22 mouse cellular contexts compared by ENCODE assay signal in the genomic region with DNA sequence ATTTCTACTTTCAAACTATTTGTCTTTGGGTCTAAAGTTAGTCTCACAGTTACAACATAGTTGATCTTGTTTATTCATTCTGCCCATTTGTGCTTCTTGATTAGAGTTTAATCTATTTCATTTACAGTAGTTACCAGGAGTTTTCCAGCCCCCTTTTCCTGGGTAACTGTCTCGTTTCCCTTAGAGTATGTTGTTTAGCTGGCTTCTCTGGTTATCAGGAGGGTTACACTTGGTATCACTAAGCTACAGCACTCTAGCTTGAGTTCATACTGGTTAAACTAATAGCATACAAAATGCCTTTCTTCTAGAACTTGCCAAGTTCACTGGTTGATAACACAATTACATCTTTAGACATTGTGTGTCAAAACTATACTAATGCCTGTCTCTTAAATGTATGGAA. TPM values are rescaled to one million over a fixed set of nuclear protein-coding genes. Genes with fewer than 3 reads are reported as not detected.
DNase-seq lines count a peak whose midpoint lies in the region; ATAC-seq and TF ChIP-seq lines count a peak whose summit lies in the region.
"Had no signal": no experiment of that assay in that cellular context is flagged by ENCODE, and none has a peak within 500 bp of the region (broad histone marks: within the 10 kb centered on the region; RNA-seq: fewer than 3 reads in every experiment).

No protein-coding gene starts in this region.

- H3K9me3 ChIP-seq in liver, embryonic 13.5 days (replicated peaks): no peaks in the 10 kb centered on the region
- H3K9me3 ChIP-seq in liver, postnatal 0 days (ENCODE audit: low read length): no peaks in the 10 kb centered on the region
- H3K9me3 ChIP-seq in midbrain, embryonic 15.5 days: no peaks in the 10 kb centered on the region
- H3K9me3 ChIP-seq: embryonic facial prominence, embryonic 13.5 days; forebrain, embryonic 12.5 days; G1E; heart, embryonic 13.5 days; hindbrain, embryonic 15.5 days had no signal

- peak; percentile 71 for ATAC-seq in liver, embryonic 13.5 days (ENCODE audit: low read depth)
- ATAC-seq in liver, postnatal 0 days: no peak
- no peak for ATAC-seq in midbrain, embryonic 15.5 days (replicated peaks)
- ATAC-seq: CD4-positive, CD25-positive, alpha-beta regulatory T cell, adult 4 months; forebrain, embryonic 16.5 days had no signal

- no peak for TF ChIP-seq CTCF in liver, adult 2 months (IDR thresholded peaks at IDR 0.05; ENCODE audit: low read depth, low read length)
- TF ChIP-seq CTCF in liver, postnatal 0 days (IDR thresholded peaks at IDR 0.05; ENCODE audit: low read depth): no peak

- H3K27me3 ChIP-seq in liver, adult 2 months (ENCODE audit: control insufficient read depth, insufficient read depth, low read length): no peaks in the 10 kb centered on the region
- H3K27me3 ChIP-seq in liver, embryonic 13.5 days: no peaks in the 10 kb centered on the region
- no peaks in the 10 kb centered on the region for H3K27me3 ChIP-seq in liver, postnatal 0 days (ENCODE audit: insufficient read depth, low read length)
- no peaks in the 10 kb centered on the region for H3K27me3 ChIP-seq in midbrain, embryonic 15.5 days (replicated peaks)
- H3K27me3 ChIP-seq: embryonic facial prominence, embryonic 13.5 days; forebrain, embryonic 12.5 days; heart, embryonic 13.5 days; hindbrain, embryonic 15.5 days had no signal

- H3K9ac ChIP-seq in liver, adult 2 months (ENCODE audit: low read depth, low read length): no peak overlapping the region
- H3K9ac ChIP-seq in liver, embryonic 13.5 days: no peak overlapping the region
- no peak overlapping the region for H3K9ac ChIP-seq in liver, postnatal 0 days (replicated peaks)
- no peak overlapping the region for H3K9ac ChIP-seq in midbrain, embryonic 15.5 days
- H3K9ac ChIP-seq: embryonic facial prominence, embryonic 13.5 days; forebrain, embryonic 12.5 days; heart, embryonic 13.5 days; hindbrain, embryonic 15.5 days had no signal

- H3K79me2 ChIP-seq in liver, adult 2 months (ENCODE audit: control insufficient read depth, insufficient read depth, low read length): peaks cover 38% of the 10 kb centered on the region

- no peak for TF ChIP-seq POLR2A in liver, adult 2 months (IDR thresholded peaks at IDR 0.05; ENCODE audit: extremely low read depth, insufficient read depth, low read length)

- H3K4me3 ChIP-seq in liver, adult 2 months (ENCODE audit: insufficient read depth, low read depth, low read length): no peak overlapping the region
- no peak overlapping the region for H3K4me3 ChIP-seq in liver, embryonic 13.5 days (replicated peaks)
- H3K4me3 ChIP-seq in liver, postnatal 0 days (ENCODE audit: low read depth, low read length): no peak overlapping the region
- H3K4me3 ChIP-seq in midbrain, embryonic 15.5 days: no peak overlapping the region
- H3K4me3 ChIP-seq: embryonic facial prominence, embryonic 13.5 days; forebrain, embryonic 12.5 days; gastrocnemius, adult 2 months; heart, embryonic 13.5 days; hindbrain, embryonic 15.5 days had no signal

- WGBS in liver, adult 2 months: 14% methylated on average over 1 of the region's 1 CpGs
- 16% methylated on average over 1 of the region's 1 CpGs for WGBS in liver, embryonic 13.5 days (ENCODE audit: insufficient replicate concordance)
- 39% methylated on average over 1 of the region's 1 CpGs for WGBS in liver, postnatal 0 days (ENCODE audit: insufficient replicate concordance)
- 73% methylated on average over 1 of the region's 1 CpGs for WGBS in midbrain, embryonic 15.5 days

- TF ChIP-seq EP300 in liver, postnatal 0 days (IDR thresholded peaks at IDR 0.05; ENCODE audit: low read depth): peak; percentile 66

- DNase-seq in liver, adult 2 months (ENCODE audit: extremely low read depth, low read depth, low spot score): peak; percentile 47
- DNase-seq in liver: no peak
- DNase-seq in liver, embryonic 13.5 days: no peak
- DNase-seq in liver, postnatal 0 days: no peak
- no peak for DNase-seq in testis, postnatal 14 days (ENCODE audit: low spot score)
- no peak for DNase-seq in cerebellum, postnatal 36 days
- DNase-seq: adrenal gland, postnatal 14 days; B cell, adult 2 months; cerebellum, adult 2 months; cerebellum, postnatal 10 days; gastrocnemius, adult 2 months; gastrocnemius, postnatal 36 days; heart, adult 11 months; heart, postnatal 36 days had no signal

- peaks cover 29% of the 10 kb centered on the region for H3K4me1 ChIP-seq in liver, adult 2 months (ENCODE audit: control insufficient read depth, insufficient read depth, low read length)
- H3K4me1 ChIP-seq in liver, embryonic 13.5 days (replicated peaks): peaks cover 83% of the 10 kb centered on the region
- H3K4me1 ChIP-seq in liver, postnatal 0 days (ENCODE audit: insufficient read depth): peaks cover 27% of the 10 kb centered on the region
- H3K4me1 ChIP-seq in midbrain, embryonic 15.5 days: no peaks in the 10 kb centered on the region

- no peak overlapping the region for H3K4me2 ChIP-seq in liver, embryonic 13.5 days
- H3K4me2 ChIP-seq in liver, postnatal 0 days (ENCODE audit: low read depth, low read length): no peak overlapping the region
- no peak overlapping the region for H3K4me2 ChIP-seq in midbrain, embryonic 15.5 days
- H3K4me2 ChIP-seq: embryonic facial prominence, embryonic 13.5 days; forebrain, embryonic 12.5 days; heart, embryonic 13.5 days; hindbrain, embryonic 15.5 days had no signal

- H3K36me3 ChIP-seq in liver, adult 2 months (ENCODE audit: control insufficient read depth, insufficient read depth, low read length): no peaks in the 10 kb centered on the region
- H3K36me3 ChIP-seq in liver, embryonic 13.5 days: no peaks in the 10 kb centered on the region
- no peaks in the 10 kb centered on the region for H3K36me3 ChIP-seq in liver, postnatal 0 days (replicated peaks; ENCODE audit: insufficient read depth, low read length)
- H3K36me3 ChIP-seq in midbrain, embryonic 15.5 days (replicated peaks): no peaks in the 10 kb centered on the region
- H3K36me3 ChIP-seq: embryonic facial prominence, embryonic 13.5 days; forebrain, embryonic 12.5 days; heart, embryonic 13.5 days; hindbrain, embryonic 15.5 days had no signal

- H3K27ac ChIP-seq in liver, adult 2 months (replicated peaks; ENCODE audit: insufficient read depth, low read depth, low read length): no peak overlapping the region
- peak overlapping the region; percentile 72; the same call in 1 of the 2 replicates for H3K27ac ChIP-seq in liver, embryonic 13.5 days
- H3K27ac ChIP-seq in liver, postnatal 0 days (ENCODE audit: low read depth): 0 out of 2 replicates have a peak overlapping the region, but pooled peaks have one; percentile 34
- no peak overlapping the region for H3K27ac ChIP-seq in midbrain, embryonic 15.5 days
- H3K27ac ChIP-seq: embryonic facial prominence, embryonic 13.5 days; forebrain, embryonic 12.5 days; gastrocnemius, adult 2 months; heart, embryonic 13.5 days; hindbrain, embryonic 15.5 days had no signal

RNA-seq across cellular contexts. Expression of gene C1galt1, which starts 8.3 kb away (rescaled TPM):
- total RNA-seq in liver, adult 2 months (2014; rRNA removed): 29.8 and 31.7 TPM in 2 replicates
- polyA plus RNA-seq in liver, adult 2 months (2012; rRNA removed): 4.7 and 5.1 TPM in 2 replicates
- 4.0 and 5.1 TPM in 2 replicates for polyA plus RNA-seq in liver, embryonic 13.5 days (2015; fragmentation: Nextera tagmentation; extraction: Ambion mirVana)
- polyA plus RNA-seq in liver, postnatal 0 days (2015; fragmentation: Nextera tagmentation; extraction: Ambion mirVana): 3.4 and 3.9 TPM in 2 replicates
- 1.6 and 1.8 TPM in 2 replicates for polyA plus RNA-seq in midbrain, embryonic 15.5 days (2015; fragmentation: Nextera tagmentation; extraction: Ambion mirVana)

Comparison
In these comparisons a context has a peak if more than half of its experiments do, and no peak if none do; other contexts are left out.
1. H3K27ac ChIP-seq: peak in liver, embryonic 13.5 days (single experiment) and liver, postnatal 0 days (single experiment); none in liver, adult 2 months (single experiment) and midbrain, embryonic 15.5 days (single experiment).